Mouse (Mus musculus) bone marrow macrophage, adult 2 months (primary cell): ENCODE measurements at regions not wholly inside any gene's neighbourhood (a gene's known extent, or its start where the extent isn't known, plus 50 kb on each side); places are given as distances from the start of the nearest gene placed in this dataset.

Source experiments
- CTCF ChIP-seq: IDR thresholded peaks from 2 replicates; pipeline ENCODE4 v1.5.1; 2012; ENCODE audit warnings: low read depth, mild to moderate bottlenecking, low read length, moderate library complexity
- POLR2A ChIP-seq: IDR thresholded peaks from 2 replicates; pipeline ENCODE4 v1.6.1; 2012; ENCODE audit warnings: mild to moderate bottlenecking, low read depth, low read length, borderline replicate concordance

DNA sequence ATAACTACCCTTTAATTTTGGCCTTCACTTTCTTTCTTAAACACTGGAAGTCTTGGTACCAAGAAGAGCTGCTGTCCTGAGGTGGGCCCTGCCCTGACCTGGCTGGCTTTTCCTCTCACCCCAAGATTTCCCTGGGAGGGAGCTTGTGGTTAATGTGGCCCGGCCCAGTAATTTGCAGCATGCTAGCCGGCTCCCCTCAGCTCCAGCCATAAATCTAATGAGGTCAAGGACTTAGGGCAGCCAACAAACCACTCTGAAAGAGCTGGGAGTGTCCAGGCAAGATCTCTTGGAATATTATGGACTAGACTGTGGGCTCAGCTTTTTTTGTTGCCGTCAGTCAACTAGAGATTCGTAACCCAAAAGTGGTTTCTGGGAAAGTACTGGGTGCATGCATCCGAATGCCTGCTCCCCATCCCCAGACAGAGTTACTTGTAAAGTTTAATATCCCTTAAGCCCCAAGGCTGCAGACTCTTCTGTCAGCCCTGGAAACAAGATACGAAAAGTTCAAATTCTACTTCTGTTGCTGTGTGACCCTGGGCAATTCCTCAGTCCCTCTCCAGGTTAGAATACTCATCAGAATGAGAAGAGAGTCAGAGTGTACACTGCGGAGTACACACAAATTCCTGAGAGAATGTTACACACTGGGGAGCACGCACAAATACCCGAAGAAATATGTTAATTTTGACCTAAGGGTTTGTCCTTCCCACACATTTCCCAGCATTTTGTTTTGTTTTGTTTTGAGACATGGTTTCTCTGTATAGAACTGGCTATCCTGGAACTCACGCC, 150.8 kb upstream of the Dapk1 start:
- TF ChIP-seq CTCF (no peak), POLR2A (no peak)
